Mouse (Mus musculus): ENCODE data around the gene Rhpn2. TPM values are rescaled to one million over a fixed set of nuclear protein-coding genes. Genes with fewer than 3 reads are reported as not detected.

The Rhpn2 gene
- polyA plus RNA-seq (2014; fragmentation: Nextera tagmentation; extraction: Ambion mirVana) = 3.1 and 3.7 TPM in 2 replicates

GRCm38 (mm10) chr7:35333692-35334526 lies at the start of gene Rhpn2:
TSS of gene Rhpn2 (plus strand) at chr7:35334170.
- H3K27ac ChIP-seq (ENCODE audit: low read depth, low read length) = no peak within 1 kb of the TSS
- ATAC-seq (ENCODE audit: low FRiP score) = peak; percentile 99
- H3K27me3 ChIP-seq (ENCODE audit: control insufficient read depth, insufficient read depth, low read length) = peaks cover 8% of the 10 kb centered on the region
- H3K4me1 ChIP-seq (replicated peaks; ENCODE audit: control insufficient read depth, insufficient read depth, low read length) = no peaks in the 10 kb centered on the region
- H3K4me2 ChIP-seq (replicated peaks; ENCODE audit: low read depth, low read length) = peak within 1 kb of the TSS; percentile 92
- peak; percentile 99 for DNase-seq (ENCODE audit: low spot score)
- peak within 1 kb of the TSS; percentile 60 for H3K4me3 ChIP-seq (ENCODE audit: low read depth, low read length)
- no peaks in the 10 kb centered on the region for H3K9me3 ChIP-seq (ENCODE audit: control insufficient read depth, low read length)
- peak within 1 kb of the TSS; percentile 52 for H3K9ac ChIP-seq (ENCODE audit: low read depth, low read length)
- no peaks in the 10 kb centered on the region for H3K36me3 ChIP-seq (ENCODE audit: control insufficient read depth, insufficient read depth, low read length)
- WGBS = under 1% methylated on average over 45 of the region's 52 CpGs

GRCm38 (mm10) chr7:35293464-35293863 lies 40.5 kb upstream of the Rhpn2 start:
- 88% methylated on average over 13 of the region's 13 CpGs for WGBS
- Histone ChIP-seq H3K4me1 (replicated peaks; ENCODE audit: control insufficient read depth, insufficient read depth, low read length) (no peaks in the 10 kb centered on the region), H3K36me3 (ENCODE audit: control insufficient read depth, insufficient read depth, low read length) (peaks cover 11% of the 10 kb centered on the region; the same call in 1 of the 2 replicates), H3K27me3 (ENCODE audit: control insufficient read depth, insufficient read depth, low read length) (no peaks in the 10 kb centered on the region), H3K9ac (ENCODE audit: low read depth, low read length) (no peak overlapping the region), H3K4me3 (ENCODE audit: low read depth, low read length) (no peak overlapping the region), H3K9me3 (ENCODE audit: control insufficient read depth, low read length) (no peaks in the 10 kb centered on the region), H3K27ac (ENCODE audit: low read depth, low read length) (no peak overlapping the region), H3K4me2 (replicated peaks; ENCODE audit: low read depth, low read length) (no peak overlapping the region)
- DNase-seq (ENCODE audit: low spot score) (no peak), ATAC-seq (ENCODE audit: low FRiP score) (no peak)

GRCm38 (mm10) chr7:35295631-35296030 lies 38.3 kb upstream of the Rhpn2 start:
- DNase-seq (ENCODE audit: low spot score) (no peak), ATAC-seq (ENCODE audit: low FRiP score) (no peak)
- peaks cover 11% of the 10 kb centered on the region; the same call in 1 of the 2 replicates for H3K36me3 ChIP-seq (ENCODE audit: control insufficient read depth, insufficient read depth, low read length)
- H3K4me2 ChIP-seq (replicated peaks; ENCODE audit: low read depth, low read length) = no peak overlapping the region
- no peaks in the 10 kb centered on the region for H3K9me3 ChIP-seq (ENCODE audit: control insufficient read depth, low read length)
- H3K27me3 ChIP-seq (ENCODE audit: control insufficient read depth, insufficient read depth, low read length) = no peaks in the 10 kb centered on the region
- H3K27ac ChIP-seq (ENCODE audit: low read depth, low read length) = no peak overlapping the region
- no peak overlapping the region for H3K9ac ChIP-seq (ENCODE audit: low read depth, low read length)
- H3K4me3 ChIP-seq (ENCODE audit: low read depth, low read length) = no peak overlapping the region
- 91% methylated on average over 2 of the region's 2 CpGs for WGBS
- H3K4me1 ChIP-seq (replicated peaks; ENCODE audit: control insufficient read depth, insufficient read depth, low read length) = no peaks in the 10 kb centered on the region

GRCm38 (mm10) chr7:35297886-35298285 lies 36.1 kb upstream of the Rhpn2 start:
- H3K4me2 ChIP-seq (replicated peaks; ENCODE audit: low read depth, low read length) = no peak overlapping the region
- no peak overlapping the region for H3K27ac ChIP-seq (ENCODE audit: low read depth, low read length)
- no peaks in the 10 kb centered on the region for H3K9me3 ChIP-seq (ENCODE audit: control insufficient read depth, low read length)
- no peaks in the 10 kb centered on the region for H3K27me3 ChIP-seq (ENCODE audit: control insufficient read depth, insufficient read depth, low read length)
- ATAC-seq (ENCODE audit: low FRiP score) = no peak
- no peaks in the 10 kb centered on the region for H3K4me1 ChIP-seq (replicated peaks; ENCODE audit: control insufficient read depth, insufficient read depth, low read length)
- 90% methylated on average over 5 of the region's 5 CpGs for WGBS
- H3K9ac ChIP-seq (ENCODE audit: low read depth, low read length) = no peak overlapping the region
- no peak overlapping the region for H3K4me3 ChIP-seq (ENCODE audit: low read depth, low read length)
- peaks cover 12% of the 10 kb centered on the region for H3K36me3 ChIP-seq (ENCODE audit: control insufficient read depth, insufficient read depth, low read length)
- no peak for DNase-seq (ENCODE audit: low spot score)

GRCm38 (mm10) chr7:35299656-35300055 lies 34.3 kb upstream of the Rhpn2 start:
- WGBS = 74% methylated on average over 8 of the region's 8 CpGs
- no peaks in the 10 kb centered on the region for H3K4me1 ChIP-seq (replicated peaks; ENCODE audit: control insufficient read depth, insufficient read depth, low read length)
- H3K9ac ChIP-seq (ENCODE audit: low read depth, low read length) = no peak overlapping the region
- H3K4me2 ChIP-seq (replicated peaks; ENCODE audit: low read depth, low read length) = no peak overlapping the region
- DNase-seq (ENCODE audit: low spot score) = no peak
- H3K27ac ChIP-seq (ENCODE audit: low read depth, low read length) = no peak overlapping the region
- ATAC-seq (ENCODE audit: low FRiP score) = no peak
- no peaks in the 10 kb centered on the region for H3K9me3 ChIP-seq (ENCODE audit: control insufficient read depth, low read length)
- peaks cover 12% of the 10 kb centered on the region for H3K36me3 ChIP-seq (ENCODE audit: control insufficient read depth, insufficient read depth, low read length)
- no peak overlapping the region for H3K4me3 ChIP-seq (ENCODE audit: low read depth, low read length)
- H3K27me3 ChIP-seq (ENCODE audit: control insufficient read depth, insufficient read depth, low read length) = no peaks in the 10 kb centered on the region

DNA sequence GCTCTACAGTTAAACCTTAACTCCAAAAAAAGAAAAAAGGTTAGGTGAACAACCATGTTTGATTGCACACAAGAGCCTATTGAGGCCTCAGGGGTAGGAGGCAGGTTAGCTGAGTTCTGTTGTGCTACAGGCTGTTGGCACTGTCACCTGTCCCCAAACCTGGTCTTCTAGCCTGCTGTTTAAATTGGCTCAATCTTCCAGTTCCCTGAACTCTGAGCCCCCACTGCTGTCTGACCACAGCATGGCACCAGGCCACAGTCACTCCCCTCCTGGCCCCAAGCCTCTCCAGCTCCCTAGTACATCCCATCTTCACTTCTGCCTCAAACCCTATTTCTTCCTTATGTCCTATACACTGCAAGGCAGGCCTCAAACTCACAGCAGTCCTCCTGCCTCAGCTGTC lies 33.2 kb upstream of the Rhpn2 start:
- H3K9ac ChIP-seq (ENCODE audit: low read depth, low read length) = no peak overlapping the region
- H3K4me2 ChIP-seq (replicated peaks; ENCODE audit: low read depth, low read length) = no peak overlapping the region
- H3K9me3 ChIP-seq (ENCODE audit: control insufficient read depth, low read length) = no peaks in the 10 kb centered on the region
- H3K36me3 ChIP-seq (ENCODE audit: control insufficient read depth, insufficient read depth, low read length) = peaks cover 13% of the 10 kb centered on the region; the same call in 1 of the 2 replicates
- no peak overlapping the region for H3K4me3 ChIP-seq (ENCODE audit: low read depth, low read length)
- DNase-seq (ENCODE audit: low spot score) (no peak), ATAC-seq (ENCODE audit: low FRiP score) (no peak)
- H3K27ac ChIP-seq (ENCODE audit: low read depth, low read length) = no peak overlapping the region
- H3K4me1 ChIP-seq (replicated peaks; ENCODE audit: control insufficient read depth, insufficient read depth, low read length) = no peaks in the 10 kb centered on the region
- H3K27me3 ChIP-seq (ENCODE audit: control insufficient read depth, insufficient read depth, low read length) = no peaks in the 10 kb centered on the region

DNA sequence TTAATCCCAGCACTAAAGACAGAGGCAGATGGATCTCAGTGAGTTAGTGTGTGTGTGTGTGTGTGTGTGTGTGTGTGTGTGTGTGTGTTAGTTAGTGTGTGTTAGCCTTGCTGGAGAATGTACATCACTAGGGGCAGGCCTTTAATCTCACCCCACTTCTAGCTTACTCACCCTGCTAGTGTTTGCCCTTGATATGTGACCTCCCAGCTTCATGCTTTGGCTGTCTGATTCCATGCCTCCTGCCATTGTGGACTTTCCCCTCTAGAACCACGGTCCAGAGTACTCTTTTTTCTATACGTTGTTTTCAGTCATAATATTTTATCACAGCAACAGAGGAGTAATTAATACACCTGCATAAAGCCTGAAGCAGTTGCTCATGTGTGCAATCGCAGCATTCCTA lies 22.8 kb upstream of the Rhpn2 start:
- DNase-seq (ENCODE audit: low spot score) (no peak), ATAC-seq (ENCODE audit: low FRiP score) (no peak)
- Histone ChIP-seq H3K9me3 (ENCODE audit: control insufficient read depth, low read length) (no peaks in the 10 kb centered on the region), H3K4me1 (replicated peaks; ENCODE audit: control insufficient read depth, insufficient read depth, low read length) (no peaks in the 10 kb centered on the region), H3K36me3 (ENCODE audit: control insufficient read depth, insufficient read depth, low read length) (no peaks in the 10 kb centered on the region), H3K27ac (ENCODE audit: low read depth, low read length) (no peak overlapping the region), H3K4me2 (replicated peaks; ENCODE audit: low read depth, low read length) (no peak overlapping the region), H3K9ac (ENCODE audit: low read depth, low read length) (no peak overlapping the region), H3K4me3 (ENCODE audit: low read depth, low read length) (no peak overlapping the region), H3K27me3 (ENCODE audit: control insufficient read depth, insufficient read depth, low read length) (no peaks in the 10 kb centered on the region)
- 93% methylated on average over 3 of the region's 3 CpGs for WGBS

GRCm38 (mm10) chr7:35314156-35314555 lies 19.8 kb upstream of the Rhpn2 start:
- no peaks in the 10 kb centered on the region for H3K27me3 ChIP-seq (ENCODE audit: control insufficient read depth, insufficient read depth, low read length)
- no peak overlapping the region for H3K4me2 ChIP-seq (replicated peaks; ENCODE audit: low read depth, low read length)
- ATAC-seq (ENCODE audit: low FRiP score) (no peak), DNase-seq (ENCODE audit: low spot score) (no peak)
- H3K9ac ChIP-seq (ENCODE audit: low read depth, low read length) = no peak overlapping the region
- H3K9me3 ChIP-seq (ENCODE audit: control insufficient read depth, low read length) = no peaks in the 10 kb centered on the region
- no peak overlapping the region for H3K4me3 ChIP-seq (ENCODE audit: low read depth, low read length)
- H3K36me3 ChIP-seq (ENCODE audit: control insufficient read depth, insufficient read depth, low read length) = no peaks in the 10 kb centered on the region
- no peaks in the 10 kb centered on the region for H3K4me1 ChIP-seq (replicated peaks; ENCODE audit: control insufficient read depth, insufficient read depth, low read length)
- H3K27ac ChIP-seq (ENCODE audit: low read depth, low read length) = no peak overlapping the region
